Mouse (Mus musculus): ENCODE results near the gene Defb36. TPM values are rescaled to one million over a fixed set of nuclear protein-coding genes. Genes with fewer than 3 reads are reported as not detected.

Gene Defb36
- total RNA-seq, 2 experiments from 2014 or later, result not detected

DNA sequence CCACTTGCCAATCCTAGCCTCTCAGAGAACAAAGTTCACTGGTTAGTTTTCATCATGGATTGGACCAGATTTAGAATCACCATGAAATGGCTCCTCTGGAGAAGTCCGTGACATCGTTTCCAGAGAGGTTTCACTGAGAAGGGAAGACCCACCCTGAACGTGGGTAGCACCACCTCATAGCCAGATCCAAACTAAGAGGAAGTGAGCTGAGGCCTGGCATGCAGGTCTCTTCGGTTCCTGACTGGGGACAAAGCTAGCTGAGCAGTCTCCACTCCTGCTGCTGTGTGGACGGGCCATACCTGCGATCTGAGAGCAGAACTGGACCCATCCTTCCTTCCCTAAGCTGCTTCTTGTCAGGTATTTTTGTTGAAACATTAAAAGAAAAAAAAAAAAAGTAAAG is 57.0 kb downstream of the Defb36 start:
- no peak for DNase-seq (ENCODE audit: extremely low spot score in 1 of 2, low spot score in 1 of 2)

Other genes starting within 250 kb of the Defb36 start
- 10 to 100 TPM; 60.6 to 76.6 TPM for gene Nrsn2, start 227.7 kb upstream of the Defb36 start, total RNA-seq (2021)
- gene Sox12, start 206.3 kb upstream of the Defb36 start, total RNA-seq (2021), result 10 to 100 TPM; 16.4 to 19.8 TPM
- gene Zcchc3, start 189.3 kb upstream of the Defb36 start, total RNA-seq (2021), result 10 to 100 TPM; 10.7 to 11.6 TPM
- 1 to 10 TPM; 1.7 to 2.7 TPM for gene 6820408C15Rik, start 188.7 kb upstream of the Defb36 start, total RNA-seq (2021)
- not detected for gene Defb23, start 139.7 kb upstream of the Defb36 start, total RNA-seq (2021)
- gene Defb20, start 127.3 kb upstream of the Defb36 start, total RNA-seq (2021), result not detected
- not detected for gene Defb22, start 114.2 kb upstream of the Defb36 start, total RNA-seq (2021)
- gene Defb26, start 92.6 kb upstream of the Defb36 start, total RNA-seq (2021), result not detected
- not detected for gene Defb28, start 86.1 kb upstream of the Defb36 start, total RNA-seq (2021)
- not detected for gene Defb29, start 64.2 kb upstream of the Defb36 start, total RNA-seq (2021)
- gene Gm17416, start 35.0 kb upstream of the Defb36 start, total RNA-seq (2021), result not detected
- gene Defb21, start 31.6 kb upstream of the Defb36 start, total RNA-seq (2021), result not detected
- not detected for gene Defb19, start 24.0 kb upstream of the Defb36 start, total RNA-seq (2021)
- gene Defb45, start 4.9 kb upstream of the Defb36 start, total RNA-seq (2021), result not detected
- not detected for gene Defb25, start 18.7 kb downstream of the Defb36 start, total RNA-seq (2021)
- 1 to 10 TPM in 1 of 2 experiments, under 1 TPM in 1; 0.98 to 1.5 TPM for gene Rem1, start 22.6 kb downstream of the Defb36 start, total RNA-seq (2021)
- 10 to 100 TPM; 78.4 to 81.8 TPM for gene H13, start 65.1 kb downstream of the Defb36 start, total RNA-seq (2021)
- gene Mcts2, start 82.7 kb downstream of the Defb36 start, total RNA-seq (2021), result 10 to 100 TPM; 21.2 to 22.8 TPM
- gene Id1, start 131.9 kb downstream of the Defb36 start, total RNA-seq (2021), result 10 to 100 TPM; 19.6 to 22.4 TPM
- gene Cox4i2, start 149.8 kb downstream of the Defb36 start, total RNA-seq (2021), result 1 to 10 TPM; 2.0 to 2.7 TPM
- gene Bcl2l1, start 227.4 kb downstream of the Defb36 start, total RNA-seq (2021), result 100 to 1,000 TPM; 121 to 144 TPM
- gene Tpx2, start 243.6 kb downstream of the Defb36 start, total RNA-seq (2021), result 1 to 10 TPM; 1.5 to 2.6 TPM

All from layer of hippocampus, postnatal 25 days (tissue).